Mouse (Mus musculus) E14TG2a.4 (cell line): ENCODE measurements at regions not wholly inside any gene's neighbourhood (a gene's known extent, or its start where the extent isn't known, plus 50 kb on each side); places are given as distances from the start of the nearest gene placed in this dataset.

Source experiments
- H3K27me3 ChIP-seq: 2 replicates; pipeline ENCODE4 v1.6.1; 2014; ENCODE audit warnings: low read length, control low read depth; ENCODE audit not compliant: insufficient read depth
- H3K36me3 ChIP-seq: 2 replicates; pipeline ENCODE4 v1.6.1; 2014; ENCODE audit warnings: low read length, control low read depth; ENCODE audit not compliant: insufficient read depth
- H3K4me1 ChIP-seq: replicated peaks from 2 replicates; pipeline ENCODE4 v1.6.1; 2014; ENCODE audit warnings: low read depth, low read length, control low read depth
- H3K4me3 ChIP-seq: replicated peaks from 2 replicates; pipeline ENCODE4 v1.5.1; 2014; ENCODE audit warnings: mild to moderate bottlenecking, low read length
- H3K9me3 ChIP-seq: 2 replicates; pipeline ENCODE4 v1.6.1; 2014; ENCODE audit warnings: low read length, control low read depth
- CTCF ChIP-seq: conservative IDR thresholded peaks from 2 replicates; pipeline ENCODE4 v1.5.1; 2014; ENCODE audit warnings: low read length
- NANOG ChIP-seq: IDR thresholded peaks from 2 replicates; pipeline ENCODE4 v1.6.1; 2014; ENCODE audit warnings: borderline replicate concordance, low read length, mixed read lengths
- POU5F1 ChIP-seq: IDR thresholded peaks from 2 replicates; pipeline ENCODE4 v1.6.1; 2014; ENCODE audit warnings: low read length, borderline replicate concordance

DNA sequence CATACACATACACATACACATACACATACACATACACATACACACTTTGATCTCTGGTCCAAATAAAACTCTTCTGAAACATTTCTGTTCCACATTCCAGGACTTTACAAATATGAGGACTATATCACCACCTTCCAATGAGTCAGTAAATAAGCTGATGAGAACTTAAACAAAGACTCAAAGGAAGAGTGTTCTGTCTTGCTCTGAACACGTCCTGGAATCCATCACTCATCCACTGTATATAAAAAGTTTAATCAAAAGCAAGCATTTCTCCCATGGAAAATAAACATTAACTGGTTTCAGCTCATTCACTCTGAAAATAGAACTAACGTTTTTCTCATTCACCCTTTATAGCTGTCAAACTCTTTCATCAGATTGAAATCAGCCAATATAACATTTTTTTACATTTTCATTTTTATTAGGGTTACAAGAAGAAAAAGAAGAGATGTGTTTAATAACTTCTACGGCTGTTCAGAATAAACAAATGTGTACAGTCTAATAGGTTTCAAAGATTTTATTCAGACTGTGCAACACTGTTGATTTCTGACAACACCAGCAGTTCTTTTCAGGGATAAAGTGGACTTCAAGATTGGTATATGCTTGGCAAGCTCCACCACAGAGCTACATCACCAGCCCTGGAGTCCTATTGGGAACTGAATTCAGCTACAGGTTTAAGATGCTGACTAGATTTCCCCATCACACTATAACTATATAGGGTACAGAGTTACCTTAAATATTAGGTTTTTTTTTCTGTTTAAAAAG is 151.0 kb upstream of the Tmtc1 start:
- Histone ChIP-seq H3K9me3 (no peaks in the 10 kb centered on the region), H3K4me1 (peaks cover 18% of the 10 kb centered on the region), H3K27me3 (peaks cover 54% of the 10 kb centered on the region), H3K4me3 (no peak overlapping the region), H3K36me3 (no peaks in the 10 kb centered on the region)
- no peak for TF ChIP-seq CTCF

DNA sequence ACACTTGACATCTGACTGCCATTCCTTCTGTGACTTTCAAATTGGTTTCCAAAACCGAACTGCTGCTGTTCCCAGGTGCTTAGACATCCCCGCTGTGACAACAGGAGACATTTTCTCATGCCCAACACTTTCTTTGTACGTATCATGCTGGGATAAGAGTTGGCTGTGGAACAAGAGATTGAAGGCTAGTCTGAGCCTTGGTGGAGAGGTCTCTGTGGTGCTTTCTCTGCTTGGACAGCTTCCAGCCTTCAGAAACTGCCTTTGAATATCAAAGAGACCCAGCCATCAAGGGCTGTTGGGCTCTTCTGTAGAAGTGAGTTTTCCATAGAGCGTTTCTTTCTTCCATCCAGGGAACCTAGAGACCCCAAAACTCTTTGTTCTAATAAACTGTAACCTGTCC is 144.8 kb upstream of the Tmtc1 start:
- peaks cover 19% of the 10 kb centered on the region for H3K27me3 ChIP-seq
- TF ChIP-seq CTCF (no peak), POU5F1 (no peak), NANOG (no peak)
- H3K9me3 ChIP-seq = no peaks in the 10 kb centered on the region
- H3K4me1 ChIP-seq = 0 out of 2 replicates have a peak, but pooled peaks cover 2% of the 10 kb centered on the region
- H3K4me3 ChIP-seq = no peak overlapping the region
- no peaks in the 10 kb centered on the region for H3K36me3 ChIP-seq

DNA sequence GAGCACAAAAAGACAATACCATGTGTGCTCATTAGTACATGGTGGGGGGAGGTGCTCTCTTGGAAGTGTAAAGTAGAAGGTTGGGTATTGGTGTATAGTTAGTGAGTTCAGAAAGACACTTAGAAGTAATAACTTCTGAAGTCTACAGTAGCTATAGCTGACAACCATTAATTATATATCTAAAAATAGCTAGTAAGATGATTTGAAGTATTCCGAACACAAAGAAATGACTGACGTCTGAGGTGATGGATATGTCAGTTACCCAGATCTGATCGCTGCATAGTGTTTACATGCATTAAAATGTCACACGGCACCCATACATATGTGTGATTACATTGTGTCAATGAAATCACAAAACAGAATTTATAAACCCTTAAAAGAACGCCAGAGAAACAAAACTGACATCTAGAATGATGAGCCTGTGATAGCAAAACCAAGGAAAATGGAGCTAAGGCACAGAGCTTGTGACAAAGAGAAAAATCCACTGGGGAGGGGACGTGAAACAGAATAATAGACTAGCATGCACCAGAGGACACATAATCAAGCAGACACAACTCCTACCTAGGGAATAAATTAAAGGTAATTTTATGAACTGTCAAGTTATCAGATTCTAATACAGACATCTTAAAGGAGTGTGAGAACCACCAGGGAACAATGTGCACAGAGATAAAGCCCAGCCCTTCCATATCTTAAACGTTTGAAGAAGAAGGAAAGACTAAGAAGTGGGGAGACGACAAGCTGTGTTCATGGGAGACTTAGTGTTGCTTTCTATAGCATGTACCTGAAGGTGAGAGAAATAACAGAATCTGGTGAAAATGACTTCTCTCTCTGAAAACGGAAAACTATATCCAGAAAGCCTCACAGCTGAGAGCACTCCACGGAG is 142.5 kb upstream of the Tmtc1 start:
- Histone ChIP-seq H3K4me1 (0 out of 2 replicates have a peak, but pooled peaks cover 2% of the 10 kb centered on the region), H3K9me3 (no peaks in the 10 kb centered on the region), H3K4me3 (no peak overlapping the region), H3K36me3 (no peaks in the 10 kb centered on the region), H3K27me3 (peaks cover 10% of the 10 kb centered on the region)
- TF ChIP-seq NANOG = no peak
- TF ChIP-seq CTCF = no peak
- no peak for TF ChIP-seq POU5F1

DNA sequence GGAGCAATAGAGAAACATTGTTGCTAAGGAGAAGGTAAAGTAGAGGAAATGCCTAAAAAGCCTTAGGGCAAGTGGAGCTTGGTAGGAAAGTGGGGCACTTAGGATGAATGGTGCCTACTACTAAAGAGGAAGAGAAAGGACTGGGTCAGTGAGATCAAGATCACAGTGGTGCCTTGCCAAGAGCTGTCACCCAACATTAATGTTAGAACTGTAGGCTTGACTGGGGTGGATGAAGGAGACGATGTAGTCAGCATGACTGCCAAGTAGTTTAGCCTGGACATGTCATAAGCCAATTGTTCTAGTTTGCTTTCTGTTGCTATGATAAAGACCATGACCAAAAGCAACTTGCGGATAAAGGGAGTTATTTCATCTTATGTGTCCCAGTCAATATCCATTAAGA is 139.9 kb upstream of the Tmtc1 start:
- Histone ChIP-seq H3K36me3 (no peaks in the 10 kb centered on the region), H3K27me3 (no peaks in the 10 kb centered on the region), H3K9me3 (no peaks in the 10 kb centered on the region), H3K4me3 (no peak overlapping the region), H3K4me1 (0 out of 2 replicates have a peak, but pooled peaks cover 2% of the 10 kb centered on the region)
- no peak for TF ChIP-seq NANOG
- no peak for TF ChIP-seq CTCF
- TF ChIP-seq POU5F1 = no peak

DNA sequence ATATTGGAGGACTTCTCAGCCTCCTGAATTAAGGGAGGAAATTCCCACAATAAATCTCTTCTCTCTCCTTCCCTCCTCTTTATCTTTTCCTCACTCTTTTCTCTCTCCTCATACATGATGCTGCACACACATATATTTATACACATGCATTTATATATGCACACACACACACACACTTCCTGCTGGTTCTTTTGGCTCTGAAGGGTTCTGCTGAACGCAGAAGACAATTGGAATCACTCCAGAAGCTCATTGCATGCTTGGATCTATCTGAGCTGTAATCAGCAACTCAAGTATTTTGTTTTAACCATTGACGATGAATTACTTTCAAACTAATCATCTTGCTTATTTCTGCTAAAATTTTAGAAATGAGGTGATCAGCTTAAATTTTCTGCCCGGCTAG is 134.1 kb upstream of the Tmtc1 start:
- H3K36me3 ChIP-seq = no peaks in the 10 kb centered on the region
- H3K4me1 ChIP-seq = no peaks in the 10 kb centered on the region
- no peaks in the 10 kb centered on the region for H3K27me3 ChIP-seq
- H3K9me3 ChIP-seq = 0 out of 2 replicates have a peak, but pooled peaks cover 5% of the 10 kb centered on the region
- no peak overlapping the region for H3K4me3 ChIP-seq
- no peak for TF ChIP-seq POU5F1
- TF ChIP-seq CTCF = no peak
- TF ChIP-seq NANOG = no peak

DNA sequence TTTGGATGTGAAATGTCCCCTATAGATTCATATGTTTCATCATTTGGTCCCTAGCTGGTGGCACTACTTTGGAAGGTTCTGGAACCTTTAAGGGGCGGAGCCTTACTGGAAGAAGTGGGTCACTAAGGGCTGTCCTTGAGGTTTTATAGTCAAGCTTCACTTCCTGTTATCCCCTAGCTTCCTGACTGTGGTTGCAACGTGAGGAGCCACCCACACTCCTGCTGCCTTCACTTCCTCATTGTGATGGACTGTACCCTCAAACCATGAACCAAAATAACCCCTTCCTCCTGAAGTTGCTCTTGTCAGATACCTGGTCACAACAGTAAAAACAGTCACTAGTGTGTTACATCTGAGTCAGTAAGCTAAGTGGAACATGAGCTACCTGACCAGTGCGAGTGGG is 133.5 kb upstream of the Tmtc1 start:
- H3K27me3 ChIP-seq = no peaks in the 10 kb centered on the region
- no peak overlapping the region for H3K4me3 ChIP-seq
- TF ChIP-seq CTCF = no peak
- no peak for TF ChIP-seq POU5F1
- no peak for TF ChIP-seq NANOG
- H3K36me3 ChIP-seq = no peaks in the 10 kb centered on the region
- no peaks in the 10 kb centered on the region for H3K4me1 ChIP-seq
- H3K9me3 ChIP-seq = 0 out of 2 replicates have a peak, but pooled peaks cover 5% of the 10 kb centered on the region

DNA sequence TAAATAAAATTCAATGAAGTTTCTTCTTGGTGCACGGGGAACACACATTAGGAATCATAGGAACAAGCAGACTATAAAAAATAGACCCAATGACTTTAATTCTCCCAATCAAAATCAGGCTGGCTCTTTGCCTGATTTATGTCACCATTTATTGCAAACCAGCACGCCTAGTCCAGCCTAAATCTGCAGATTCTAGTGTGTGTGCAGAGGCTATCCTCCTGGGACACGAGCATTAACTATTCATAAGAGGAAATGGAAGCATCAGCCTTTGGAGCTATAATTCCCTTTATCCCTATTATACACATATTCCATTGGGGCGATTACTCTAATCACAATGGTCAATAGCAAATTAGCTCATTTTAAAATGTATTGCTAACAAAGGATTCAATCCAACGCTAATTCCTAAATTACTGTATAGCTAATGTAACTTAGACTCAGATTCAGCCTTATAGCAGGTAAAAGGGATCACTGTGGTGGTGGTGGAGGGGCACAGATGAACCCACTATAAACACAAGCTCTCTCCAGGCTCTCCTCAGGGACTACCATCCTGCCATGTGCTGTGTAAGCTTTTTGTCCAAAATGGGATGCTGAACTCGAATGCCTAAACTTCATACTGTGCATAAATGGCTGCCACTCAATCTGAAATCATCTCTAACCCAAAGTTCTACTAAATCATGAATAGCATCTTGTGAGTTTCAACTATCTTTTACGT is 130.7 kb upstream of the Tmtc1 start:
- H3K4me1 ChIP-seq = no peaks in the 10 kb centered on the region
- H3K9me3 ChIP-seq = 0 out of 2 replicates have a peak, but pooled peaks cover 5% of the 10 kb centered on the region
- TF ChIP-seq CTCF (no peak), NANOG (no peak)
- H3K36me3 ChIP-seq = no peaks in the 10 kb centered on the region
- H3K4me3 ChIP-seq = no peak overlapping the region
- no peaks in the 10 kb centered on the region for H3K27me3 ChIP-seq

DNA sequence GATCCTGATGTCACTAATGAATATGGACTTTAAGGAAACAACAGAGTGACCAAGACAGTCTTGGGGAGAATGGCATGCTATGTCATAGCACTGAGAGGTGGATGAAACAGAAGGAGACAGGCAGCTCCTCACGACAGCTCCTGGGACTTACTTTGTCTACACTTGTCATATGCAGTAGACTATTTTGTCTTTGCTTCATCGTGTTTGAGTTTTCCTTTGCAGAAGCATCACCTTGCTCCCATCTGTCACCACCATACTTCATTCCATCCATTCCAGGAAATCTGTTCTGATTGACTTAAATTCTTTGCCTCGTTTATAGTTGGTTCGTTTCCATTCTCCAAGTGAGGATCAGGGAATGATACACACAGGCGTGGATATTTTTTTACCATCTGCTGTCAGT is 128.0 kb upstream of the Tmtc1 start:
- TF ChIP-seq CTCF = no peak
- no peak for TF ChIP-seq NANOG
- no peak for TF ChIP-seq POU5F1
- Histone ChIP-seq H3K4me3 (no peak overlapping the region), H3K36me3 (no peaks in the 10 kb centered on the region), H3K9me3 (no peaks in the 10 kb centered on the region), H3K27me3 (no peaks in the 10 kb centered on the region), H3K4me1 (no peaks in the 10 kb centered on the region)
